Mouse (Mus musculus) heart, postnatal 0 days (tissue): ENCODE results near the gene Mrpl23.

Source experiments
- CTCF ChIP-seq: IDR thresholded peaks from 2 replicates; pipeline ENCODE4 v1.5.1; 2016; ENCODE audit warnings: antibody characterized with exemption, control low read depth, low read depth
- EP300 ChIP-seq: IDR thresholded peaks from 2 replicates; pipeline ENCODE4 v1.6.1; 2016; ENCODE audit warnings: antibody characterized with exemption, low read depth

DNA sequence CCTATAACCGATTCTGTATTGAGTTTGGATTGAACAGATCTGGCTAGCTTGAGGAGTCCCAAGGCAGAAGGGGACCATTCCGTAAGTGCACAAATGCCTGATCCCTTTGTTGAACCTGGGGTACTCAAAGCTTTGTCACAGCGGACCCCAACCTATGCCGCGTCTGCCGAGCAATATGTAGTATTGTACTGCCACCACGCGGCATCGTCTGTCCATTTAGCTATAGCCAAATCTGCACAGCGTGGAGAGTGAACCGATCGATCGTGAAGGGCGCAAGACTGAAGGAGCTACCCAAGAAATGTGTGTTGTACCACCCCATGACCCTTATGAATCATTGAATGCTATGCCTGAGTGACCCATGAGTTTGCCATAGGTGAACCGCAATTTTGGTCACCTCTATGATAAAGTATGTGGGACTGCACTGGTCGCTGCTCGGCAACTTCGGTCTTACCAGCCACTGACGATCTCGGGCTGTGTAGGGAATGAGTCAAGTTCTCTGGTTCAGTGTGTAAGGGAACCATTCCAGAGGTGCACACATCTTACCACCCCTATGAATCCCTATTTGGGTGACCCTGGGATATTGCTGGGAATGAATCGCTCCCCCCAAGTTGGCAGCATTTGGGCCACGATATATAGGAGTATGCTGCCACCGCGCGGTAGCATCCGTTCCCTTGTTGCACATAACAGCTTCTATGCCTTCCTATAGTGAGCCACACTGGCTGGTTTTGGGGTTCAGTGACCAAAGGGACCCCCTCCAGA, 47.8 kb downstream of the Mrpl23 start:
- TF ChIP-seq CTCF (peak; percentile 61), EP300 (no peak)
